14 mouse cellular contexts compared by ENCODE assay signal in the genomic region with DNA sequence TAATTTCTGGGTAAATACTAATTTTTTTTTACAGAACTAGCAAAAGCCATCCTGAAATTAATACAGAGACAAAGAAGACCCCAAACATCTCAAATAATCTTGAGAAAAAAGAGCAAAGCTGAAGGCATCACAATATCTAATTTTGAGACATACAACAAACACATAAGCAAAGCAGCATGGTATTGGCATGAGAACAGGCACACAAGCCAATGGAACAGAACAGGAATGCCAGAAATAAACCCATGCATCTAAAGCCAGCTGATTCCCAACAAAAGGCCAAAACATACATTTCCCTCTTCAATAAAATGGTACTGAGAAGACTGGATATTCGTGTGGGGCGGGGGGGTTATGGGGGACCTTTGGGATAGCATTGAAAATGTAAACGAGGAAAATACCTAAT.
"Had no signal": no experiment of that assay in that cellular context is flagged by ENCODE, and none has a peak within 500 bp of the region (broad histone marks: within the 10 kb centered on the region; RNA-seq: fewer than 3 reads in every experiment).

No protein-coding gene starts in this region.

- DNase-seq: gastrocnemius, postnatal 14 days; gastrocnemius, postnatal 36 days; heart, adult 11 months; heart, adult 2 months; heart, postnatal 14 days; heart, postnatal 4 days; kidney, adult 18-20 months; kidney, adult 8-10 months; kidney, postnatal 10 days; kidney, postnatal 25 days; kidney, postnatal 4 days; liver; liver, embryonic 13.5 days; liver, postnatal 0 days had no signal
